Mouse (Mus musculus) forebrain, embryonic 13.5 days (tissue): ENCODE results near the gene Chd3. TPM values are rescaled to one million over a fixed set of nuclear protein-coding genes. Genes with fewer than 3 reads are reported as not detected.

Source experiments
- ATAC-seq: fragments of 200-750 bp; cut with Nextera tagmentation; 2 replicates; pipeline ENCODE4 v1.8.0; 2017
- H3K27ac ChIP-seq: fragments of 300-500 bp; sonication (generic); 2 replicates; pipeline ENCODE4 v1.5.1; 2015; ENCODE audit warnings: inconsistent platforms, mild to moderate bottlenecking, moderate library complexity
- H3K27me3 ChIP-seq: fragments of 300-500 bp; sonication (generic); 2 replicates; pipeline ENCODE4 v1.6.1; 2015; ENCODE audit warnings: mild to moderate bottlenecking, inconsistent platforms
- H3K36me3 ChIP-seq: fragments of 300-500 bp; sonication (generic); 2 replicates; pipeline ENCODE4 v1.6.1; 2015; ENCODE audit warnings: mild to moderate bottlenecking, inconsistent platforms; ENCODE audit not compliant: poor library complexity, severe bottlenecking
- H3K4me1 ChIP-seq: fragments of 300-500 bp; sonication (generic); 2 replicates; pipeline ENCODE4 v1.6.1; 2015; ENCODE audit warnings: inconsistent platforms
- H3K4me2 ChIP-seq: fragments of 300-500 bp; sonication (generic); 2 replicates; pipeline ENCODE4 v1.6.1; 2015; ENCODE audit warnings: inconsistent platforms, mild to moderate bottlenecking, moderate library complexity
- H3K4me3 ChIP-seq: fragments of 300-500 bp; sonication (generic); 2 replicates; pipeline ENCODE4 v1.5.1; 2015; ENCODE audit warnings: mild to moderate bottlenecking, inconsistent platforms
- H3K9ac ChIP-seq: fragments of 300-500 bp; sonication (generic); 2 replicates; pipeline ENCODE4 v1.6.1; 2015; ENCODE audit warnings: mild to moderate bottlenecking, inconsistent platforms
- H3K9me3 ChIP-seq: fragments of 300-500 bp; sonication (generic); replicated peaks from 2 replicates; pipeline ENCODE4 v1.6.1; 2016; ENCODE audit warnings: inconsistent platforms
- WGBS: fragments of 180-500 bp; shearing (Covaris S2); methylation state at CpG from one replicate; pipeline ENCODE4 v1.1.7; 2015; 5-methylcytosine and 5-hydroxymethylcytosine counted together
- polyA plus RNA-seq: library from polyadenylated mRNA; unstranded; fragments of >200 nt; fragmentation: Nextera tagmentation; extraction: Ambion mirVana; gene quantifications from 2 replicates; pipeline ENCODE4 v1.2.1, GENCODE M21; 2015

Chd3 gene
- polyA plus RNA-seq, 1 experiment from 2014 or later, result 106 TPM

DNA sequence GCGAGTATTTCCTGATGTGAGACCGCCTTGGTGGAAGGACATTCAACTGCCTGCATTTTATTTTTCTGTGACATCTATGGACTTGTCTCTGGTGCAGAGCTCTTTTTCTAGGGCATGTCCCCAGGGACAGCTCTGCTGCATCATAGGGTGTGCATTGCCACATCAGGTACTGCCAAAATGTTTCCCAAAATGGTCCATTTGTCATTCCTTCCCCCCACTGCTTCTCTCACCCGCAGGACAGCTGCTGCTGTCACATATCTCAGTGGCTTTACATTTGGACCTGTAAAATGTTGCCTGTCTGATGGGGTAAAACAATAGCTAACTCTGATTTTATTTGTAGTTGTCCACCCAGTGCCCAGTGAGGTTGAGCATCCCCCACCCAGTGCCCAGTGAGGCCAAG lies 73.9 kb downstream of the Chd3 start:
- no peak for ATAC-seq
- Histone ChIP-seq H3K27me3 (no peaks in the 10 kb centered on the region), H3K27ac (no peak overlapping the region), H3K36me3 (peaks cover 31% of the 10 kb centered on the region), H3K9ac (no peak overlapping the region), H3K4me1 (no peaks in the 10 kb centered on the region), H3K4me2 (no peak overlapping the region), H3K9me3 (no peaks in the 10 kb centered on the region), H3K4me3 (no peak overlapping the region)
- 89% methylated on average over 3 of the region's 3 CpGs for WGBS

Other genes with a start within 250 kb of the Chd3 start
- gene Hes7, start 249.0 kb downstream of the Chd3 start, polyA plus RNA-seq, result 0.12 and 0.21 TPM in 2 replicates
- 0.21 and 0.34 TPM in 2 replicates for gene 9130213A22Rik, start 246.8 kb downstream of the Chd3 start, polyA plus RNA-seq
- 1.5 TPM in 1 of 2 replicates, not detected in the other for gene Aloxe3, start 243.5 kb downstream of the Chd3 start, polyA plus RNA-seq
- not detected in 2 replicates for gene Alox12b, start 212.4 kb downstream of the Chd3 start, polyA plus RNA-seq
- not detected in 2 replicates for gene Alox8, start 171.6 kb downstream of the Chd3 start, polyA plus RNA-seq
- 0.18 and 0.29 TPM in 2 replicates for gene Gucy2e, start 132.4 kb downstream of the Chd3 start, polyA plus RNA-seq
- gene Cntrob, start 45.6 kb downstream of the Chd3 start, polyA plus RNA-seq, result 37.1 and 43.3 TPM in 2 replicates
- 208 and 210 TPM in 2 replicates for gene Trappc1, start 45.4 kb downstream of the Chd3 start, polyA plus RNA-seq
- 3.7 and 4.0 TPM in 2 replicates for gene Kcnab3, start 43.1 kb downstream of the Chd3 start, polyA plus RNA-seq
- 72.6 and 78.8 TPM in 2 replicates for gene Rnf227, start 28.9 kb downstream of the Chd3 start, polyA plus RNA-seq
- 100.0 and 108 TPM in 2 replicates for gene Naa38, start 26.1 kb upstream of the Chd3 start, polyA plus RNA-seq
- gene Cyb5d1, start 26.2 kb upstream of the Chd3 start, polyA plus RNA-seq, result 45.9 and 48.6 TPM in 2 replicates
- gene Tmem88, start 28.8 kb upstream of the Chd3 start, polyA plus RNA-seq, result 6.3 and 6.6 TPM in 2 replicates
- 55.4 and 59.3 TPM in 2 replicates for gene Kdm6b, start 44.3 kb upstream of the Chd3 start, polyA plus RNA-seq
- gene Dnah2, start 179.7 kb upstream of the Chd3 start, polyA plus RNA-seq, result 1.7 and 2.0 TPM in 2 replicates
- gene Efnb3, start 190.8 kb upstream of the Chd3 start, polyA plus RNA-seq, result 63.1 and 72.0 TPM in 2 replicates
- gene Wrap53, start 210.8 kb upstream of the Chd3 start, polyA plus RNA-seq, result 32.0 and 35.1 TPM in 2 replicates
- 119 and 129 TPM in 2 replicates for gene Trp53, start 211.0 kb upstream of the Chd3 start, polyA plus RNA-seq
- 12.7 and 14.0 TPM in 2 replicates for gene Atp1b2, start 236.5 kb upstream of the Chd3 start, polyA plus RNA-seq
- gene Shbg, start 248.5 kb upstream of the Chd3 start, polyA plus RNA-seq, result not detected in 2 replicates